Mouse (Mus musculus) stomach, embryonic 16.5 days (tissue): ENCODE results near the gene Fam228a. TPM values are rescaled to one million over a fixed set of nuclear protein-coding genes. Genes with fewer than 3 reads are reported as not detected.

Source experiments
- ATAC-seq: fragments of 200-750 bp; cut with Nextera tagmentation; 2 replicates; pipeline ENCODE4 v1.8.0; 2017; ENCODE audit warnings: moderate number of reproducible peaks, moderate TSS enrichment; ENCODE audit not compliant: insufficient read depth, low FRiP score
- H3K27ac ChIP-seq: fragments of 300-500 bp; sonication (generic); 2 replicates; pipeline ENCODE4 v1.5.1; 2014; ENCODE audit warnings: low read length
- H3K27me3 ChIP-seq: fragments of 300-500 bp; sonication (generic); 2 replicates; pipeline ENCODE4 v1.6.1; 2014; ENCODE audit warnings: low read length, control low read depth, mixed read lengths; ENCODE audit not compliant: control insufficient read depth, insufficient read depth
- H3K36me3 ChIP-seq: fragments of 300-500 bp; sonication (generic); 2 replicates; pipeline ENCODE4 v1.6.1; 2014; ENCODE audit warnings: low read length; ENCODE audit not compliant: control insufficient read depth, insufficient read depth
- H3K4me1 ChIP-seq: fragments of 300-500 bp; sonication (generic); 2 replicates; pipeline ENCODE4 v1.6.1; 2014; ENCODE audit warnings: low read length, control low read depth, mixed read lengths; ENCODE audit not compliant: control insufficient read depth, insufficient read depth
- H3K4me2 ChIP-seq: fragments of 300-500 bp; sonication (generic); 2 replicates; pipeline ENCODE4 v1.6.1; 2014; ENCODE audit warnings: low read depth, low read length, mixed read lengths
- H3K4me3 ChIP-seq: fragments of 300-500 bp; sonication (generic); replicated peaks from 2 replicates; pipeline ENCODE4 v1.5.1; 2014; ENCODE audit warnings: mild to moderate bottlenecking, low read length
- H3K9ac ChIP-seq: fragments of 300-500 bp; sonication (generic); 2 replicates; pipeline ENCODE4 v1.6.1; 2014; ENCODE audit warnings: low read length
- H3K9me3 ChIP-seq: fragments of 300-500 bp; sonication (generic); replicated peaks from 2 replicates; pipeline ENCODE4 v1.6.1; 2016; ENCODE audit warnings: low read length, control low read depth; ENCODE audit not compliant: control insufficient read depth
- WGBS: fragments of 180-500 bp; shearing (Covaris S2); extraction: QIAGEN DNeasy Blood & Tissue Kit; methylation state at CpG from one replicate; pipeline ENCODE4 v1.1.7; 2014; 5-methylcytosine and 5-hydroxymethylcytosine counted together
- polyA plus RNA-seq: library from polyadenylated mRNA; unstranded; fragments of >200 nt; fragmentation: Nextera tagmentation; extraction: Ambion mirVana; gene quantifications from 2 replicates; pipeline ENCODE4 v1.2.1, GENCODE M21; 2015

Fam228a gene
- polyA plus RNA-seq, 1 experiment from 2014 or later: 0.25 TPM

DNA sequence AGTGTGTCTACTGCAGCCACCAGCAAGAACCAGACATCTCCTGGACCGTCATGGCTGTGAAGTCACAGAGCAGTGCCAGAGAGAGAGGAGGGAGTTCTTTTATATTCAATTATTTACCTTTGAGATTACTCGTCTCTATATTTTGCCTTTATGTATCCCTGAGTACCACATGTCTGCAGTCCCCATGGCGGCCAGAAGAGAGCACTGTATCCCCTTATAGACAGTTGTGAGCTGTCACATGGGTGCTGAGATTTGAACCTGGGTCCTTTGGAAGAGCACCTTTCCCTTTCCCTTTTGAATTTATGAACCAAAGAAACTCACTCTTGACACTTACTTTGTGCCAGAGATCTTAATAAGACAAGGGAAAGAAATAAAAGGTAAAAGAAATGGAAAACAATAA, 9.1 kb downstream of the Fam228a start:
- Histone ChIP-seq H3K36me3 (no peaks in the 10 kb centered on the region), H3K27ac (no peak overlapping the region), H3K9me3 (no peaks in the 10 kb centered on the region), H3K4me3 (no peak overlapping the region), H3K4me2 (no peak overlapping the region), H3K27me3 (no peaks in the 10 kb centered on the region), H3K4me1 (no peaks in the 10 kb centered on the region), H3K9ac (no peak overlapping the region)
- 91% methylated on average over 3 of the region's 3 CpGs for WGBS
- ATAC-seq: no peak

GRCm38 (mm10) chr12:4719762-4720754, 18.2 kb downstream of the Fam228a start:
- Histone ChIP-seq H3K27me3 (no peaks in the 10 kb centered on the region), H3K27ac (no peak overlapping the region), H3K9ac (no peak overlapping the region), H3K4me3 (no peak overlapping the region), H3K4me1 (no peaks in the 10 kb centered on the region), H3K4me2 (no peak overlapping the region), H3K9me3 (no peaks in the 10 kb centered on the region), H3K36me3 (no peaks in the 10 kb centered on the region)
- WGBS: 66% methylated on average over 17 of the region's 17 CpGs
- no peak for ATAC-seq

GRCm38 (mm10) chr12:4719066-4719761, 19.0 kb downstream of the Fam228a start:
- no peak overlapping the region for H3K27ac ChIP-seq
- H3K4me2 ChIP-seq: no peak overlapping the region
- H3K4me3 ChIP-seq: no peak overlapping the region
- H3K9ac ChIP-seq: no peak overlapping the region
- H3K27me3 ChIP-seq: no peaks in the 10 kb centered on the region
- 64% methylated on average over 13 of the region's 13 CpGs for WGBS
- H3K4me1 ChIP-seq: no peaks in the 10 kb centered on the region
- H3K9me3 ChIP-seq: no peaks in the 10 kb centered on the region
- no peak for ATAC-seq
- H3K36me3 ChIP-seq: no peaks in the 10 kb centered on the region

- H3K9me3 ChIP-seq: no peaks in the 10 kb centered on the region
- no peak overlapping the region for H3K4me2 ChIP-seq
- H3K4me1 ChIP-seq: no peaks in the 10 kb centered on the region
- no peak overlapping the region for H3K4me3 ChIP-seq
- H3K27me3 ChIP-seq: no peaks in the 10 kb centered on the region
- H3K36me3 ChIP-seq: 0 out of 2 replicates have a peak, but pooled peaks cover 2% of the 10 kb centered on the region
- WGBS: 3% methylated on average over 7 of the region's 7 CpGs
- H3K9ac ChIP-seq: no peak overlapping the region
- H3K27ac ChIP-seq: no peak overlapping the region
- ATAC-seq: peak; percentile 92
Observed at GRCm38 (mm10) chr12:4717417-4717816, 20.8 kb downstream of the Fam228a start.

- no peak for ATAC-seq
Observed at GRCm38 (mm10) chr12:4715606-4716005, 22.6 kb downstream of the Fam228a start.

DNA sequence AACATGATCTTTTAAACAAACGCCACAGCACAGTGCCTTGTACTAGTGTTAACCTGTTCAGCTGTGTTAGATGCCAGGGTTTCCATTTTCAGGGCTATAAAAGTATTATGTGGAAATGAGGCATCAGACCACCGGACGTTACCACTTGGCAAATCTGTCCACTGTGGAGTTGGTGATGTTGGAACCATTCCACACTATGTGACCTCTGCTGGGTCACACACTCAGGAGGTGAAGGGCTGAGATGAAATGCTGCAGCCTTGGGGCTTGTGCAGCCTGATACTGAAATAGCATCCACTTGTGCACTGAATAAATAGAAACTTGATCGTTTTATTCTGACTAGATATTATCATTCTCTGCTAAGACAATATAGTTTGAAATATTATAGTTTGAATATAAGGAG, 24.9 kb downstream of the Fam228a start:
- no peaks in the 10 kb centered on the region for H3K9me3 ChIP-seq
- no peak overlapping the region for H3K9ac ChIP-seq
- H3K27ac ChIP-seq: no peak overlapping the region
- no peak overlapping the region for H3K4me3 ChIP-seq
- no peaks in the 10 kb centered on the region for H3K4me1 ChIP-seq
- WGBS: 63% methylated on average over 4 of the region's 4 CpGs
- peaks cover 15% of the 10 kb centered on the region; the same call in 1 of the 2 replicates for H3K36me3 ChIP-seq
- no peak overlapping the region for H3K4me2 ChIP-seq
- no peaks in the 10 kb centered on the region for H3K27me3 ChIP-seq
- ATAC-seq: no peak

More at GRCm38 (mm10) chr12:4715606-4716005, 22.6 kb downstream of the Fam228a start:
- Histone ChIP-seq H3K4me3 (no peak overlapping the region), H3K27ac (no peak overlapping the region), H3K36me3 (peaks cover 8% of the 10 kb centered on the region; the same call in 1 of the 2 replicates), H3K27me3 (no peaks in the 10 kb centered on the region), H3K4me2 (no peak overlapping the region), H3K4me1 (no peaks in the 10 kb centered on the region), H3K9ac (no peak overlapping the region), H3K9me3 (no peaks in the 10 kb centered on the region)
- 81% methylated on average over 10 of the region's 10 CpGs for WGBS

DNA sequence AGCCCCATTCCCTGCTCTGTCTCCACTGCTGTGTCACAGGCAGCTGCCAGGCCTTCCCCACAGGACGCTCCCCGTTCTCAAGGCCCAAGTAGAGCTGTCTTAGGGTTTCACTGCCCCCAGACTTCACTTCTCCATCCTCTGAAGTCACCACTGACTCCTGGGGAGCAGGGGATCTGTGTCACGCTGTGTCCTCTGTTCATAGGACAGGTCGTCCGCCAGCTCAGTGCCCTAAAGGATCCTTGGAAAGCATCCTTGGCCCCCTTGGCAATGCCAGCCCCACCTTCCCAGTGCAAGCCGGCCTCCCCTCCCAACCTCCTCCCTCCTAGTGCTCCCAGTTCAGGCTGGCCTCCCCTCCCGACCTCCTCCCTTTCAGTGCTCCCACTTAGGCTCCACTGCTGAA, 28.3 kb downstream of the Fam228a start:
- peaks cover 22% of the 10 kb centered on the region; the same call in 1 of the 2 replicates for H3K36me3 ChIP-seq
- WGBS: 92% methylated on average over 7 of the region's 7 CpGs
- ATAC-seq: no peak

GRCm38 (mm10) chr12:4708881-4709604, 29.2 kb downstream of the Fam228a start:
- Histone ChIP-seq H3K4me3 (no peak overlapping the region), H3K4me2 (no peak overlapping the region), H3K9me3 (no peaks in the 10 kb centered on the region), H3K27me3 (no peaks in the 10 kb centered on the region), H3K27ac (no peak overlapping the region), H3K9ac (no peak overlapping the region), H3K4me1 (no peaks in the 10 kb centered on the region), H3K36me3 (peaks cover 22% of the 10 kb centered on the region; the same call in 1 of the 2 replicates)
- ATAC-seq: peak; percentile 13; the same call in 1 of the 2 replicates
- 76% methylated on average over 8 of the region's 8 CpGs for WGBS

More for the DNA sequence above, 28.3 kb downstream of the Fam228a start:
- Histone ChIP-seq H3K4me2 (no peak overlapping the region), H3K4me1 (no peaks in the 10 kb centered on the region), H3K4me3 (no peak overlapping the region), H3K27ac (no peak overlapping the region), H3K9me3 (no peaks in the 10 kb centered on the region), H3K27me3 (no peaks in the 10 kb centered on the region), H3K9ac (no peak overlapping the region)
